In the genomic region with DNA sequence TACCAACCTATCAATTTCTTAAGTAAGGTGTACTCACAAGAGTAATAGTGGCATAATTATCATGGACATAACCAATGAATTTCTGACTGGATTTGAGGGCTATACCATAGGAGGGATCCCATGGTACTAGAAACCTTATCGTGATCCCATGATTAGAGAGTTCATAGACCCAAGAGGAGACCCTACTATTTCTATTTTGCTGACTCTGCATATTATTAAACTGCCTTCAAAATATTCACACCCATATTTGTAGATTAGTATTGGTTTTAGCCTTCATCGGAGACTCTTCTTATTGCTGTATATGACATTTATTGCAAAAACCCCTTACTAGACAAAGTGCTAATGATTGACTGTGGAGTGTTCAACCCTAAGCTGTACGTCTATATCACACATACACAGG, we compare ENCODE assay signal across 34 mouse cellular contexts.
"Had no signal": no experiment of that assay in that cellular context is flagged by ENCODE, and none has a peak within 500 bp of the region (broad histone marks: within the 10 kb centered on the region; RNA-seq: fewer than 3 reads in every experiment).

No protein-coding gene starts in this region.

- H3K9me3 ChIP-seq: heart, embryonic 12.5 days; heart, embryonic 13.5 days; heart, embryonic 15.5 days; hindbrain, embryonic 10.5 days; hindbrain, embryonic 12.5 days; hindbrain, embryonic 13.5 days; hindbrain, embryonic 15.5 days; intestine, embryonic 15.5 days; kidney, embryonic 15.5 days had no signal

- H3K9ac ChIP-seq: heart, embryonic 12.5 days; heart, embryonic 13.5 days; heart, embryonic 15.5 days; hindbrain, embryonic 12.5 days; hindbrain, embryonic 13.5 days; hindbrain, embryonic 14.5 days; hindbrain, embryonic 15.5 days; intestine, embryonic 15.5 days; kidney, embryonic 15.5 days had no signal

- H3K4me2 ChIP-seq: heart, embryonic 12.5 days; heart, embryonic 13.5 days; heart, embryonic 15.5 days; hindbrain, embryonic 12.5 days; hindbrain, embryonic 13.5 days; hindbrain, embryonic 14.5 days; hindbrain, embryonic 15.5 days; intestine, embryonic 15.5 days; kidney, embryonic 15.5 days had no signal

- H3K27me3 ChIP-seq: heart, embryonic 12.5 days; heart, embryonic 13.5 days; heart, embryonic 15.5 days; hindbrain, embryonic 12.5 days; hindbrain, embryonic 13.5 days; hindbrain, embryonic 15.5 days; intestine, embryonic 15.5 days; kidney, embryonic 15.5 days had no signal

- ATAC-seq: hindbrain, embryonic 16.5 days; hindbrain, postnatal 0 days; inflammation-experienced regulatory T-cells, adult 6 months; intestine, embryonic 15.5 days; intestine, embryonic 16.5 days; intestine, postnatal 0 days had no signal

- H3K27ac ChIP-seq: heart, embryonic 13.5 days; heart, embryonic 15.5 days; hindbrain, embryonic 10.5 days; hindbrain, embryonic 12.5 days; hindbrain, embryonic 13.5 days; hindbrain, embryonic 14.5 days; hindbrain, embryonic 15.5 days; hindbrain, postnatal 0 days; intestine, embryonic 15.5 days; kidney, embryonic 15.5 days; kidney, postnatal 0 days; layer of hippocampus, adult 2 months; left cerebral cortex, adult 2 months had no signal

- H3K36me3 ChIP-seq: heart, embryonic 12.5 days; heart, embryonic 13.5 days; heart, embryonic 15.5 days; hindbrain, embryonic 10.5 days; hindbrain, embryonic 12.5 days; hindbrain, embryonic 13.5 days; hindbrain, embryonic 15.5 days; intestine, embryonic 15.5 days; kidney, embryonic 15.5 days had no signal

- DNase-seq: heart, postnatal 10 days; heart, postnatal 14 days; heart, postnatal 36 days; heart, postnatal 4 days; kidney, adult 11 months; kidney, adult 18-20 months; kidney, adult 2 months; kidney, adult 8-10 months; kidney, adult 9 months; kidney, postnatal 10 days; kidney, postnatal 14 days; kidney, postnatal 25 days; kidney, postnatal 36 days; kidney, postnatal 4 days; layer of hippocampus, adult 9-11 months; layer of hippocampus, postnatal 36 days had no signal

- H3K4me3 ChIP-seq: heart, embryonic 12.5 days; heart, embryonic 13.5 days; heart, embryonic 15.5 days; hindbrain, embryonic 10.5 days; hindbrain, embryonic 12.5 days; hindbrain, embryonic 13.5 days; hindbrain, embryonic 15.5 days; intestine, embryonic 15.5 days; kidney, embryonic 15.5 days; layer of hippocampus, adult 2 months; left cerebral cortex, adult 2 months had no signal

- H3K4me1 ChIP-seq: heart, embryonic 12.5 days; heart, embryonic 13.5 days; heart, embryonic 15.5 days; hindbrain, embryonic 10.5 days; hindbrain, embryonic 12.5 days; hindbrain, embryonic 13.5 days; hindbrain, embryonic 15.5 days; intestine, embryonic 15.5 days; kidney, embryonic 15.5 days had no signal
